Mouse (Mus musculus) neural tube, embryonic 10.5 days (tissue): ENCODE measurements around the gene Zdhhc19.

Source experiments
- DNase-seq: peaks from one replicate; pipeline ENCODE4 v3.0.0-alpha.2; 2017; ENCODE audit warnings: low spot score; ENCODE audit errors: extremely low spot score

The Zdhhc19 gene

DNA sequence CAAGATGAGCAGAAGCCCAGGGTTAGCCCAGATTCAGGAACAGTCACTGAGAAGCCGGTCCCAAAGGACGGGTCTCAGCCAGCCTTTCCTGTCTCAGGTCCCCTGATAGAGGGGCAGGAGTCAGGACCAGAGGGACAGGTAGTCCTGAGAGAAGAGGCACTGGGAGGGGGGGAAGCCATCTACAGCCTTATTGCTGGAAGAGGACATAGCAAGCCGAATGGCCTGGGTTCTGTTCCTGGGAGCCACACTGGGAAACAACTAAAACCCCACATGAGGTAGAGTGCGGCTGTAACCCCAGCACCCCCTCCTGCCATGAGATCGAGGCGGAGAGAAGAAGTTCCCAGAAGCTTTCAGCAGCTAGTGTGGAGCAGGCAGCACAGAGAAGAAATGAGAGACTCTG lies 17.9 kb downstream of the Zdhhc19 start:
- DNase-seq = no peak

- DNase-seq = peak; percentile 74
Observed at GRCm38 (mm10) chr16:32516006-32516962, 20.2 kb downstream of the Zdhhc19 start.

GRCm38 (mm10) chr16:32517785-32518481 lies 21.9 kb downstream of the Zdhhc19 start:
- DNase-seq = no peak

DNA sequence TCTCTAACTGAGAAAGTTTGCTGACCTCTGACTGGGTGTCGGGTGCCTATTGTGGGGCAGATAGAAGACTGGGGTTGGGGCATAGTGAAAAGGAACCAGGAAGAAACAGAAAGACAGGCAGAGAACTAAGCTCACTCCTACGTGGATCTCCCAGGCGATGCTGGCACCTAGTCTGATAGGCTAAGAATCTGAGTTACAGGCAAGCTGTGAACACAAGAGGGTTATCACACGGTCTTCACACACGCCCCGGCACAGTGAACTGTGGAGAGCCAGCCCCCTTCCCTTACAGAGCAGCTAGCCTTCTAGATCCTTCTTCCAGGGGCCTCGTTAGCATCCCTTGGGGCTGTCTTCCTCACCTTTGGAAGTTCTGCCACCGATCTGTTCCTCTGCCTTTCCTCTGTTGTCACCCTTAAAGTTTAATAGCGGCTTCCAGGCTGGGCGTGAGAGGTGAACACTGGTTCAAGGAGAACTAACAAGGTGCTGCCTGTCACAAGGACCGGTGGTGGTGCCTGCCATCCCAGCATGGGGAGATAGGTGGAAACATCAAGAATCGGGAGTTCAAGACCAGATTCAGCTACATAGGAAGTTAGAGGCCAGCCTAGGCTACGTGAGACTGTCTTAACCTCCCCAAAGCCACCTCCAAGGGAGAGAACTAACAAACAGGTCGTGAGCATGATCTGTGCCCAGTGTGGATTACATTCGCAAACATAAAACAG lies 23.7 kb downstream of the Zdhhc19 start:
- DNase-seq = no peak

DNA sequence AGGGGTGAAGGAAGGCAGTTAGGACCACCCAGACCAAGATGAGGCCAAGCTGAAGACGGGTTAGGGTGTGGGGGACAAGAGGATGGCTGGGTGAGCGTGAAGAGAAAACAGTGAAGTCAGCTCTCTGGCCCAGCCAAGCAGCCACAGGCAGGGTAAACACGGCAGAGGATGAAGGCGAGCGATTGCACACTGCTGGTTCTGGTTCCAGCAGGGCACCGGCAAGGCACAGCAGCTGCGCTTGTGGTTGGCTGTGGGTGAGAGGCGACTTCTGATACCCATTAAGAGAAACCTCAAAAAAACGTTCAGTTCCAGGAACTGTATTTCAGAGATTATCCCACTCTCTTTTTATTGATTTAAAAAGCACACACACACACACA lies 24.3 kb downstream of the Zdhhc19 start:
- DNase-seq = no peak

GRCm38 (mm10) chr16:32522578-32523194 lies 26.6 kb downstream of the Zdhhc19 start:
- no peak for DNase-seq

DNA sequence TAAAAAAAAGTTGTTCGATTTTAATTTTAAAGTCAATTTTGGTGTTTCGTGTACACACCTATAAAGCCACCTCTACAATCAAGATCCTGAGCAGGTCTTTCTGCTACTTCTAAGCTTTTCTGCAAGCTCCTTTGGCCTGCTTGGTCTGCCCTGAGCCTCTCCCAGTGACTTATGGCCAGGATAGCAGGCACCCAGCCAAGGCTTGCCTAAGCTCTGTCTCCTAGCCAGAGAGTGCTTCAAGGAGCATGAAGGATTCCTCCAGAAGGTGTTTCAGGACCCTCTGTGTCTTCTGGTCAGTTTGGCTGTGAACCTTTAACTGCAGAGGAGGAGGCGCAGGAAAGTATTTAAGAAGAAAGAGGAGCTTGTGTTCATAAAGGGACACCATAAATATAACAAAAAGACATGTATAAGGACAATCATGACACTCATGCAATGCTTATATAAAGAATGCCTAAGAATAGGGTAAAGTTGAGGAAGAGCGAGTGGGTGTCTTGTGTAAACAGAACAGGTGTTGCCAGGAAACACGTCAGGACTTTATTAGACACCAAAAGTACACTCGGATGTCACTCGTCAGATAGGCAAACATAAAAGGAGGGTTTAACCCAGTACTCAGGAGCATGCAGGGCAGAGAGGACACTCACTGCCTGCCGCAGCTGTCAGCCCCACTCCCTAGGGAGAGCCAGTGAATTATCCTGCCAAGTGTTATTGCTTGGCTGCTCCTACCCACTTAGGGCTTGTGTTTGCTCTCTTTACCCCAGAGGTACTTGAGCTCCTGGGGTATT lies 27.6 kb downstream of the Zdhhc19 start:
- DNase-seq = no peak

GRCm38 (mm10) chr16:32524244-32524615 lies 28.2 kb downstream of the Zdhhc19 start:
- DNase-seq = no peak

GRCm38 (mm10) chr16:32526906-32527305 lies 30.8 kb downstream of the Zdhhc19 start:
- no peak for DNase-seq

GRCm38 (mm10) chr16:32532878-32533826 lies 37.1 kb downstream of the Zdhhc19 start:
- DNase-seq = no peak

DNA sequence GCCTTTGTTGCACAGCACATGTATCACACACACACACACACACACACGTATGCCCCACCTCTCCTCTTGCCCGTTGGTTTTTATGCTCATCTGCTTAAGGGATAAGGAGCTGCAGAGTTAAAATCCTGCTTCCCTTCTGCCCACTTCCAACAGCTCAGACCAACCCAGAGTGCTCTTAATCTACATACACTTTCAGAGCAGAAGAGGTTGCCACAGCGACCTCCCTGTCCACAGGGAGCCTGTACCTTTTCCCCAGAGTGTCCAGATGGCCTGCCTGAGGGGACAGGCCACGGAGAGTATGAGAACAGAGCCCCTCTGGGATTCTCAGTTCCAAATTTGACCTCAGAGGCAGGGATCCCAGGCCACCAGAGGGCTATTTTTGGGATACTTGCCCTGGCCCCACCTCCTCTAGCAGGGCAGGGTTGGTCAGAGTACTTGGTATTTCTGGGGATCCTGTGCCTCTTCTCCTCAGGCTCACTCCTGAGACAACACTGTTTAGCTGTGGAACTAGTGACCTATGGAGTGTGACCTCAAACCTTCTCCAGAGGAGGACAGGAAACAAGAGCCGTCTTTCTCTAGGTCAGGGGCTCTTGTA lies 39.2 kb downstream of the Zdhhc19 start:
- no peak for DNase-seq

GRCm38 (mm10) chr16:32537867-32538660 lies 42.0 kb downstream of the Zdhhc19 start:
- no peak for DNase-seq

- DNase-seq = no peak
Observed at GRCm38 (mm10) chr16:32538761-32539255, 42.7 kb downstream of the Zdhhc19 start.

DNA sequence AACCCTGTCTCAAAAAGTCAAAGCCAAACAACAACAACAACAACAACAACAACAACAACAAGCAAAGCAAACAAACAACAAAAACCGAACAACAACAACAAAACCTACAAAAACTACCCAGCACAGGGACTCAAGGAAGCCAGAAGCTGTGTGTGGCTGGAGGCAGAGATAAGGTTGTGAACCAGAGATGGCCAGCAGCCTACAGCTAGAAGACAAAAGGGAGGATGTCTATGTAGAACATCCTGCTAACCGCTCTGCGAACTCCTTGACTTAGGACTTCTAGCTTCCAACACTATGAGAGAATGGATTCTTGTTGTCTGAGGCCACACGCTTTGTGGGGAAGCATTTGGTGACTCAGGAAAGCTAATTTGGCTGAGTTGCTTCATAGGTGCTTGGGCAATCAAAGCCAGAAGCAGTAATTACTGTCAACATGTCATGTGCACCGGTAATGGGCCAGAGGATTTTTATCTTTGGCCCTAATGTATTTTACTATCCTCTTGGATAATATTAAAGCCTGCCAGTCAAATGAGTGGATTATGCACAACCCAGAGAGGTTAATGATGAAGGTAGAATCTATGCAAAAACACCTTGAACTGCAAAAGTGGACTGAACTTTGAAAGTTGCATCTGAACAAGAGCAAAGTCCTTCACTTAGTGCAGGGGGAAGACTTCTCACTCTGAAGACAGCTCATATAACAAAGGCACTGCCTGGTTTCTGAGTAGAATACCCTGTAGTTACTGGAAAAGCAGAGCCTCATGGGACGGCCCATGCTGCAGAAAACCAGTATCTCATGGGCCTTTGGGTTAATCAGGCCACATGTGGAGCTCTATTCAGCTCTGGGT lies 45.5 kb downstream of the Zdhhc19 start:
- no peak for DNase-seq

DNA sequence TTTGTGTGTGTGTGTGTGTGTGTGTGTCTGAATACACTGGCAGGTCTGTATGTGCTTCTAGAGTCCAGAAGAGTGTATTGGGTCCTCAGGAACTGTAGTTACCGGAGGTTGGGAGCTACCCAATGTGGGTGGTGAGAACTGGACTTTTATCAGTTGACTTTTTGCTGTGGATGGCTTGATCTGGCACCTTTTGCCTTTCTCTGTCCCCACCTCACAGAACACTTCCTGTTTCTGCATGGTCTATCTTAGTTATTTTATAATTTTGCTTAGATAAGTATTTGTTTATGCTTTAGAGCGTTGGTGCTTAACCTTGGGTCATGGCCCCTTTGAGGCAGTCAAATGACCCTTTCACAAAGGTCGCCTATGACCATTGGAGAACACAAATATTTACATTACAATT lies 47.4 kb downstream of the Zdhhc19 start:
- DNase-seq = no peak

DNA sequence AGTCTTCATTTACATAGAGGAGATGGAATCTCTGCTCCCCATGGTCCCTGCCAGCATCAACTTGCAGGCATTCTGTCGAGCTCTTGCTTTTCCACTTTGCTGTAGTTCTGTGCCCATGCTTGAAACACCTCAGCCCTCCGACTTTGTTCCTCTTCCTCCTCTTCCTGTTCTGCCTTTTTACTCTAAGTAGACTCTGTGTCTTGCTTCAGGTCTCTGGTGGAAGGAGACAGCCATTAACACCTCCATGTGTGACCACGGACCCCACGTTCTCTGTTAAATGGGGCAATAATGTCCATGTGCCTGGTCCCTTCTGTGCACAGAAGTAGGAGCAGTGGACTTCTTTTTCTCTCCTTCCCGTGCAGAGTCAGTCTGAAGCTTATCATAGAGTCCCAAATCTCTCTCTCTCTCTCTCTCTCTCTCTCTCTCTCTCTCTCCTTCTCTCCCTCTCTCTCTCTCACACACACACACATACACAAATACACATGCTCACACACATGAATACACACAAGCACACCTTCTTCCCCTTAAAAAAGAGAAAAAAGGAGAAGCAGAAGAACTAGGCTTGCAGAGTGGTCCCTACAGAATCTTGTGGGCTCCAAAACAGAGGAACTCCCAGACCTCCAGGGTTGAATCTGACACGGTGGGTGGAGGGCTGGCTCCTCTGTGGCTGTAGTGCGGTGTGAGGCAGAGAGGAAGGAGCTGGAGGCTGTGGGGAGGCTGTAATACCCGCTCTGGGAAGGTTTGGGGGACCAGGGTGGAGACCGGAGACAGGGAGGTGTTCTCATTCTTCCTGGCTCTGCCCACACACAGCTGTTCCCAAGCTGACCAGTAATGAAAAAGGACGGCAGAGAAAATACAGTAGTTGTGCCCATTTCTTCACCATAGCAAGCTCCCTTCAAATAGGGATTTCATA lies 51.3 kb downstream of the Zdhhc19 start:
- DNase-seq = no peak
